Mouse (Mus musculus) embryonic facial prominence, embryonic 14.5 days (tissue): ENCODE measurements around the gene Tnfsf13b. TPM values are rescaled to one million over a fixed set of nuclear protein-coding genes. Genes with fewer than 3 reads are reported as not detected.

Experiments
- ATAC-seq: fragments of 200-750 bp; cut with Nextera tagmentation; 2 replicates; pipeline ENCODE4 v1.8.0; 2017; ENCODE audit warnings: low read depth, moderate number of reproducible peaks, moderate TSS enrichment
- DNase-seq: peaks from one replicate; pipeline ENCODE4 v3.0.0-alpha.2; 2015; ENCODE audit warnings: low spot score
- H3K27ac ChIP-seq: fragments of 300-500 bp; sonication (generic); replicated peaks from 2 replicates; pipeline ENCODE4 v1.5.1; 2014; ENCODE audit warnings: low read depth, mild to moderate bottlenecking, low read length, moderate library complexity
- H3K27me3 ChIP-seq: fragments of 300-500 bp; sonication (generic); replicated peaks from 2 replicates; pipeline ENCODE4 v1.6.1; 2014; ENCODE audit warnings: low read length; ENCODE audit not compliant: control insufficient read depth, insufficient read depth
- H3K36me3 ChIP-seq: fragments of 300-500 bp; sonication (generic); 2 replicates; pipeline ENCODE4 v1.6.1; 2014; ENCODE audit warnings: low read length, mixed read lengths; ENCODE audit not compliant: control insufficient read depth, insufficient read depth
- H3K4me1 ChIP-seq: fragments of 300-500 bp; sonication (generic); 2 replicates; pipeline ENCODE4 v1.6.1; 2014; ENCODE audit warnings: antibody characterized with exemption, low read length; ENCODE audit not compliant: control insufficient read depth, insufficient read depth
- H3K4me2 ChIP-seq: fragments of 300-500 bp; sonication (generic); 2 replicates; pipeline ENCODE4 v1.6.1; 2014; ENCODE audit warnings: low read depth, mild to moderate bottlenecking, low read length, moderate library complexity, mixed read lengths
- H3K4me3 ChIP-seq: fragments of 300-500 bp; sonication (generic); 2 replicates; pipeline ENCODE4 v1.5.1; 2014; ENCODE audit warnings: low read depth, mild to moderate bottlenecking, low read length
- H3K9ac ChIP-seq: fragments of 300-500 bp; sonication (generic); 2 replicates; pipeline ENCODE4 v1.6.1; 2014; ENCODE audit warnings: low read depth, mild to moderate bottlenecking, low read length, moderate library complexity, mixed read lengths
- H3K9me3 ChIP-seq: fragments of 300-500 bp; sonication (generic); 2 replicates; pipeline ENCODE4 v1.6.1; 2016; ENCODE audit warnings: low read length; ENCODE audit not compliant: control insufficient read depth
- WGBS: fragments of 180-500 bp; shearing (Covaris S2); extraction: QIAGEN DNeasy Blood & Tissue Kit; methylation state at CpG from one replicate; pipeline ENCODE4 v1.1.7; 2014; 5-methylcytosine and 5-hydroxymethylcytosine counted together
- polyA plus RNA-seq: library from polyadenylated mRNA; unstranded; fragments of >200 nt; fragmentation: Nextera tagmentation; extraction: Ambion mirVana; gene quantifications from 2 replicates; pipeline ENCODE4 v1.2.1, GENCODE M21; 2014

Gene Tnfsf13b
- polyA plus RNA-seq, 1 experiment from 2014 or later = 0.15 TPM

DNA sequence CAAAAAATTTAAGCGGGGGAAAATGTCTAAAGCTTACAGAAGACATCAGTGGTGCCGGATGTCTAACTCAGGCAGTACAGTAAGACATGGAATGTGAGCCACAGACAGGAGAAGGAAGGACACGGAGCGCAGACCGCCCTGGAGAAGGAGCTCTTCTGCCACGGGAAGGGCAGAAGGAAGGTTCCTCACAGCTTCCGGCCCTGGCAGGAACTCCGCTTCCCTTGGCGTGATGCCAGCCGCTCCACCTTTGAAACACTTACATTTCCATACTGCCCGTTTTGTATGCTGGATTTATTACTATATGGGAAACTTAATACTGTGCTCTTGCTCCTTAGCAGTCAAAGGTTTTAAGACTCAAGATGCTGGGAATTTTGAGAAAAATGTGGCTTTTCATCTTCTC lies 60.6 kb downstream of the Tnfsf13b start:
- Histone ChIP-seq H3K36me3 (no peaks in the 10 kb centered on the region), H3K27me3 (no peaks in the 10 kb centered on the region), H3K4me1 (no peaks in the 10 kb centered on the region; the same call in 1 of the 2 replicates), H3K4me3 (no peak overlapping the region), H3K4me2 (no peak overlapping the region), H3K27ac (no peak overlapping the region), H3K9me3 (no peaks in the 10 kb centered on the region), H3K9ac (no peak overlapping the region)
- 63% methylated on average over 11 of the region's 11 CpGs for WGBS
- no peak for DNase-seq
- no peak for ATAC-seq

DNA sequence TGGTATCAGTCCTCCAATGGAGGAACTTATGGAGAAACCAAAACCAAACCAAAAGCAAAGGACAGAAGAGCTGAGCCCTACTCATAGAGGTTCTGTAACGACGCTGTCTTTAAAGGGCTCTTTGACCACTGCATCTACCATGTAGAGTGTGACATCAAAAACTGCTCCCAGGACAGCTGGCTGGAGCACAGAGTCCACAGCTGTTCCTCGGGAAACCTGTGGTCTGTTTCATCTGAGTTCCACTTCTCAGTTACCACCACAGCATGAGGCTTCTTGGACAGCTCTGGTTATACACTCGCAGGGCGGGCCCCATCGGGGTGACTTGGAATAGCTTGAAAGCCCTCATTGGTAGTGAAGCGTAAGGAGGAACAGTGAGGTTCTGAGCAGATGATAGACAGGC lies 61.5 kb downstream of the Tnfsf13b start:
- Histone ChIP-seq H3K4me3 (no peak overlapping the region), H3K27me3 (no peaks in the 10 kb centered on the region), H3K4me1 (no peaks in the 10 kb centered on the region; the same call in 1 of the 2 replicates), H3K9ac (no peak overlapping the region), H3K9me3 (no peaks in the 10 kb centered on the region), H3K4me2 (no peak overlapping the region), H3K27ac (no peak overlapping the region), H3K36me3 (no peaks in the 10 kb centered on the region)
- ATAC-seq (no peak), DNase-seq (peak; percentile 46)
- WGBS = 71% methylated on average over 7 of the region's 7 CpGs

DNA sequence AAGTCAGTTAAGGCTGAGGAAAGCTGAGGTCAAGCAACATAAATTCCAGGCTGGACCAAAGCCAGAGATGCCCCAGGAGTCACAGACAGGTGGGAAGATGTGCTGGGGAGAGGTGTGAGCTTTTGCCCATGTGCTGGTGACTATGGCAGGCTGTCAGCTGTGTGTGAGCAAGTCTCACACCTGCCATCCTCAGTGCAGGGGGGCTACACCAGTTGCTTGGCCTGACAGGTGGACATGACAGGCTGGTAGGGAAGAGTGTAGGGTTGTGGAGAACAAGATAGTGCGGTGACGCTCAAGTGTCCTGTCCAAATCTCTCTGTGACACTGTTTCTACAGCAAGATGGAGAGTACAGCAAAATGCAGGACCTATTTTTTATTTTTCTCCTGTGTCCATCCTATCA lies 66.1 kb downstream of the Tnfsf13b start:
- Histone ChIP-seq H3K9ac (no peak overlapping the region), H3K27me3 (no peaks in the 10 kb centered on the region), H3K9me3 (no peaks in the 10 kb centered on the region), H3K27ac (no peak overlapping the region), H3K36me3 (no peaks in the 10 kb centered on the region), H3K4me1 (no peaks in the 10 kb centered on the region; the same call in 1 of the 2 replicates), H3K4me3 (no peak overlapping the region), H3K4me2 (no peak overlapping the region)
- DNase-seq (no peak), ATAC-seq (no peak)
- 78% methylated on average over 2 of the region's 2 CpGs for WGBS

Other genes with a start within 250 kb of the Tnfsf13b start
- gene Fam155a, start 235.3 kb upstream of the Tnfsf13b start, polyA plus RNA-seq = 0.84 and 1.0 TPM in 2 replicates
- not detected in 2 replicates for gene Gm10217, start 142.2 kb upstream of the Tnfsf13b start, polyA plus RNA-seq
- gene Lig4, start 28.8 kb upstream of the Tnfsf13b start, polyA plus RNA-seq = 4.6 and 5.5 TPM in 2 replicates
- gene Abhd13, start 28.8 kb upstream of the Tnfsf13b start, polyA plus RNA-seq = 19.5 and 22.2 TPM in 2 replicates
- gene Myo16, start 147.4 kb downstream of the Tnfsf13b start, polyA plus RNA-seq = 0.77 and 0.89 TPM in 2 replicates